Mouse (Mus musculus): ENCODE measurements around the gene P3h2. TPM values are rescaled to one million over a fixed set of nuclear protein-coding genes. Genes with fewer than 3 reads are reported as not detected.

The P3h2 gene
- total RNA-seq, 1 experiment from 2014 or later, result not detected

DNA sequence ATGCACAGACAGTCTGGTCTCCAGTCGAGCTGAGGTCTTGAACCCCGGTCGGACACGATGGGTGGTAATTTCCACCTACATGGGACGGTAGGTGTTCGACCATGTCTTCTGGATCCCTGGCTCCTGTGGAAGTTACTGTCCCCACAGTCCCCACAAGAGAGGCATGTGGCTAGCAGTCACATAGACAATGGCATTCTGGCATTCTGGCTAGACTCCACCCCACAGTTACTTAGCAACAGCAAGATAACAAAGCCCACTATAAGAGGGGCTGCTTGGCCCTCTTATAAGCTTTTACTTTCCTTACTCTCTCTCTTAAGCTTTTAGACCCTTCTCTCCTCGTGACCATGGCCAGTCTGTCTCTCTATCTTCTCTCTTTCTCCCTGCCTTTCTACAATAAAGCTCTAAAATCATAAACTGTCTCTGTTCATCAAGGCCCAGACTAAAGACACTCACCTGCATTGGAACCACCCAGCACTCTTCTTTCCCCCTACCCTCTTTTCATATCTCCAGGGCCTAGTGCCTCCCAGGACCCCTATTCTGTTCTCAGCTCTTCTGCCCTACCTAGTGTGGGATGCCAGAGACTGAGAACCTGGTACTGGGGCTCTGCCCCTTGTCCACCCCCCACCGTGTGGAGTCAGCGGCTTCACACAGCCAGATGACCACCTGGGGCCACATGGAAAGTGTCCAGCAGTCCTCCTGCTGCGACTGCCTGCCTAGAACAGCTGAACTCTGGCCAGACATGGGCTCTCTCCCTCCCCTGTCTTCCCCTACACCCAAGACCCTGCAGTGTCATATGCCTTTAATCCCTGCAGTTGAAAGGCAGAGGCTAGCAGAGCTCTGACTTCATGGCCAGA lies 28.1 kb downstream of the P3h2 start:
- ATAC-seq (ENCODE audit: extremely low read depth, insufficient number of reproducible peaks, low FRiP score, poor library complexity, severe bottlenecking), result no peak

DNA sequence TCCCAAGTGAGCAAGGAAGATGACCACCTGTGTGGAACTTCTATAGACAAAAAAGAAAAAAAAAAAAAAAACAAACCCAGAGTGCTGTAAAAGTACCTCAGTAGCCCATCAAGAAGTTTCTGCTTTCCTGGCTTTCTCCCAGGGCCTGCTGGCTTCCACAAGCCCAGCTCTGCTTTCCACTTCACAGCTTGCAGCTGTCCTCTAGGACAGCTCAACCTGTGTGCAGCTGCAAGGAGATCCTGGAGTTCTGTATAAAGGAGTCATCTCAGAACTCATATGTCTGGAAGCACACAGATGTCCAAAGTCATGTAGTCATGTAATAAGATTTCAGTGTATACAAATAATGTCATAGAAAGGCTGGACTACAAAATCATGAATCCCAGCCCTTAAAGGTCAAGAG lies 30.5 kb downstream of the P3h2 start:
- ATAC-seq (ENCODE audit: extremely low read depth, insufficient number of reproducible peaks, low FRiP score, poor library complexity, severe bottlenecking), result no peak

DNA sequence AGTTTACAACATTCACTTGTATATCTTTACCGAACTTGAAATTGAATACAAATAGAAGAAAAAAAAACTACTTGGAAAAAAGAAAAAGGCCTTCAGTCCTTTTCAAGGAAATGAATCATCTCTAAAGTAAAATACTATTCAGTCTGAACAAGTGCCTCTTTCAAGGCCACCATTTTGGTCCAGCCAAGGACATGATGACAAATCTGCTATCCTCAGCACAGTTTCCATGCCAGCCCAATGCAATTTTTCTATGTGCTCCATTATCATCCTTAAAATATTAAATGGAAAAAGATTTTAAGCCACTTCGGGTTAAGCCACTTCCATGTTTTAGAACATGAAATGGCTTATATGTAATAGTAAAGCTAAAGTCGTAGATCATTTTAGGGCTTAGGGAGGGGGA lies 35.2 kb downstream of the P3h2 start:
- ATAC-seq (ENCODE audit: extremely low read depth, insufficient number of reproducible peaks, low FRiP score, poor library complexity, severe bottlenecking), result no peak

DNA sequence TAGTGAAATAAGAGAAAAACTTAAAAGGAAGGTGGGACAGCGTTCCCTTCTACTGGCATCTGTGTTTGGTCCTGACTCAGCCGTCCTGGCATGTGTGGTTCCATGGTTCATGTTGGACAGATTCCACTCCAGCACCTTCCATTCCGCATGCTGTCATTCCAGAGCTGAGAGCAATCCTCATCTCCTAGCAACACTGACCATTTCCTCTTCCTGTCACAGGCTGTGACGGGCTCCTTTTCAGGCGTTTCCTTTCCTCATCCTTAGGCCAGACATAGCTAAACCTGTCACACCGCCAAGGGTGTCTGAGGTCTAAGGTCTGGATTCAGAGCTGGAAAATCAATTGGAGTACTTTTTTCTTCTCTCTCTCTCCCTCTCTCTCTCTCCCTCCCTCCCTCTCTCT lies 40.5 kb downstream of the P3h2 start:
- ATAC-seq (ENCODE audit: extremely low read depth, insufficient number of reproducible peaks, low FRiP score, poor library complexity, severe bottlenecking), result no peak

DNA sequence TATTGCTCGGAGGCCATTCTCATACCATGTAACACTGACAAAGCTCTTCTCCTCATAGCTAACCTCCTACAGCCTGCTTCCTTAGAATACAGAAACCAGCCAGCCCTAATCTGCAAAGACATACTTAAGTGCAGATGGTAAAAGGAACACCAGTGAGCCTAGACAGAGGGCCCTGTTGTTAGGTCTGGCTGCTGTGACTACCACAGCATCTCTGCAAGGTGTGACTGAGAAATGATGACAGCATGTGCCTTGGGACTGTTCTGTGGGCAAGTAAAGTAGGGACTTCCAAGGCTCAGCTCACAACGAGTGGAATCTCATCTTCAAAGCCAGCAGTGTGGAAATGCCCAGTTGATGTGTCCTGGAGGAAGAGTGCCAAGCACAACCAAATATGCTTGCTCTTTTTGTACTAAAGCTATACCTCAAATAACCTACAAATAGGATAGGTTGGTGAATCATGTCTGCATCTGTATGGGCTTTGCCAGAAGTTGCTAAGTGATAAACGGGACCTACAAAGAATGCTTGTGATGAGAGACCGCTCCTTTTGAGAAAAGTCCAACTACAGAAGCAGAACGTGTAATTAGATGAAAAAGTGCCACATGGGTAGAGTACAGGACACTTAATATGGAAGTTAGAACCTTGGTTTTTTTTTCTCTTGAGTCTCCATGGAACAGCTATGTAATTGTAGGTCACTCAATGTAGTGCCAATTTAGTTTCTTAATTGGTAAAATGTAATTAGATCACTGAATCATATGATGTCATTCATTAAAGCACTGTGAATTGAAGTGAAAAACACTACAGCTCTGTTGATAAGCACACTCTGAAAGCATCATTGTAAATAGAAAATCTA lies 45.1 kb downstream of the P3h2 start:
- ATAC-seq (ENCODE audit: extremely low read depth, insufficient number of reproducible peaks, low FRiP score, poor library complexity, severe bottlenecking), result no peak

DNA sequence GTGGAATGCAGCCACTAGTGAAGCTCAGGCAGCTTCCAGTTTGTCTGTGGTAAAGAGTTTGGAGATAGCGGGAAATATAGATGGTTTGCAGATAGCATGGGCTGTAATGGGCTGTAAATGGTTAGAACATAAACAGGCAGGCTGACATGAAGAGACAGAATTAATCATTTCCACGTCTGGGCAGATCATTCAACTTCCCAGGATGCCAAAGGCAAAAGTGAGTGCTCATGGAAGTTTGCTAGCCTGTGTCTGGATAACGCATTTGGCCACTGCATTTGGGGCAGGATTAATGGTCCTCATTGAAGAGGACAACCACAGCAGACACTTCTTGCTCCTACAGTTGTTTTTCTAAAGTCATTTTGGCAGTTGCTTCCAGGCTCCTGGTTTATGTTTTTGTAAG lies 52.0 kb downstream of the P3h2 start:
- no peak for ATAC-seq (ENCODE audit: extremely low read depth, insufficient number of reproducible peaks, low FRiP score, poor library complexity, severe bottlenecking)

DNA sequence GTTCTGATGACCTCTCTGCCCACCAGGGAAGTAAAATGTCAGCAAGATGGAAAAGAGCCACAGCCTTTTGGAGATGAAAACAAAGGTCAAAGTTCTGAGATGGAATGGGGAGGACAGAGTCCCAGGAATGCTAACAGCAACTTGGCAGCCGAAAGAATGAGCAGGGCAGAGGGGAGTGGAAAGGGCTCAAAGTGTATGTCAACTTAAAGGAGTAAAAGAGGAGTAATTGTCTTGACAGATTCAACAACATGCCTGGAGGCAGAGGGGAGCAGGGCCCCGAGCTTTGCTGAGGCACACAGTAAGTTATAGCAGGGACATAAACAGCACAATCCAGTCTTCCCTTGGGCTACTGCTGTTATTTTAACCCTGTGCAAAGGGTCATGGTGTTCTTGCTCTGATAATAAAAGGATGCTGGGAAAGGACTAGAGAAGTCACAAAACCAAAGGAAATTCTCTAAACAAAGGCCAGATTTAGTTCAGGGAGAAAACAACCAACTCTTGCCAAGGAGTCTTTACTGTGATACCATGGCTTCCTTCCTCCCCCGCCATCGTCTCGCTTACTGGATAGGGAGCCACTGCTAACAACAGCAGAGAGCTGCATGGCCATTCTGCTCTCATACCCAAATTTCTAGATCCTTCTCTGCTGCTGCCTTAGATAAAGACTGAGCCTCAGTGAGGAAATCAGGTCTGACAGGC lies 56.0 kb downstream of the P3h2 start:
- no peak for ATAC-seq (ENCODE audit: extremely low read depth, insufficient number of reproducible peaks, low FRiP score, poor library complexity, severe bottlenecking)

DNA sequence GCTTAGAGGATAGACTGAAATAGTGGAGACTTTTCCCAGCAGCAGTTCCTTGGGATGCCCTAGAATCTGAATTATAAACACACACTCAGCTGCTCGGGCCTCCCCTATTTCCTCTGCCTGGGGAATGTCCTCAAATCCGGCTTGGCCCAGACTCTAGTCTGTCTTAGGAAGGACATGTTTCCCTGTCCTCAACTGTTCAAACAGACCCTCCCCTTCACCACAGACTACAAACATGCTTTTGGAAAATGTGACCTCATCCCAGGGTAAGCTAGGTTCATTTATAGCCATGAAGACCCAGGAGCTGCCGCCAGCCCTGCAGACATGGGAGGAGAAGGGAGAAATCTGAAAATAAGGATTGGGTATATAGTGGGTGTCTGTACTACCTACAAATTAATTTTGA lies 57.7 kb downstream of the P3h2 start:
- ATAC-seq (ENCODE audit: extremely low read depth, insufficient number of reproducible peaks, low FRiP score, poor library complexity, severe bottlenecking), result no peak

DNA sequence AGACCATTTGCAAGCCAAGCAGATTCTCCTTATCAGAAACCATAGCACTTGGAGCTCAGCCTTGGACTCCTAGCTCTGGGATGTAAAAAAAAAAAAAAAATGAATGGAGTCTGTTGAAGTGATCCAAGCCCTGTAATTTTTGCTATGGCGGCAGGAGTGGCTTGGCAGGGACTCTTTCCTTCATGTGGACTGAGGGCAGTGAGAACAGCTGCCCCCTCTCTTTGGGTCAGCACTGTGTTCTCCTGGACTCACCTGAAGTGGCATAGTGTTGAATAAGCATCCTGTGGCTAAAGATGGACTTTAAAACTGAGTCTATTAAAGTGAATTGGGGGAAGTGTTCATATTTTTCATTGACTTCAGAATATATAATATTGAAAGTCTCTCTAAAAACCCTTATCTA lies 58.2 kb downstream of the P3h2 start:
- no peak for ATAC-seq (ENCODE audit: extremely low read depth, insufficient number of reproducible peaks, low FRiP score, poor library complexity, severe bottlenecking)

DNA sequence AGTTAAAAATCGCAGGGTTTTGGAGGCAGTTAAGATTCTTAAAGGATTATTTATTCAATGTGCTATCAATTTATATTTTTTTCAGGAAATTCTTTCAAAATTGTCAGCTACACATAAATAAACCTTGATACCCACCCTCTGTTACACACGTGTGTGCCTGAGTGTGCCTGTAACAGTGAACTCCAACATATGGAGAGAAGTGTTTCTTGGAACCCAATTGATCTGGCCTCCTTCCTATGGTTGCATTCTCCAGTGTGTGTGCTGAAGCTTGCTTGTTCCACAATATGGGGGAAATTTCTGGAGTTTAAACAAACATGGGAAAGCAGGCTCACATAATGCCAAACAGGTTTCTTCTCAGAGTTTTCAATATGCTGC lies 63.7 kb downstream of the P3h2 start:
- ATAC-seq (ENCODE audit: extremely low read depth, insufficient number of reproducible peaks, low FRiP score, poor library complexity, severe bottlenecking), result no peak

DNA sequence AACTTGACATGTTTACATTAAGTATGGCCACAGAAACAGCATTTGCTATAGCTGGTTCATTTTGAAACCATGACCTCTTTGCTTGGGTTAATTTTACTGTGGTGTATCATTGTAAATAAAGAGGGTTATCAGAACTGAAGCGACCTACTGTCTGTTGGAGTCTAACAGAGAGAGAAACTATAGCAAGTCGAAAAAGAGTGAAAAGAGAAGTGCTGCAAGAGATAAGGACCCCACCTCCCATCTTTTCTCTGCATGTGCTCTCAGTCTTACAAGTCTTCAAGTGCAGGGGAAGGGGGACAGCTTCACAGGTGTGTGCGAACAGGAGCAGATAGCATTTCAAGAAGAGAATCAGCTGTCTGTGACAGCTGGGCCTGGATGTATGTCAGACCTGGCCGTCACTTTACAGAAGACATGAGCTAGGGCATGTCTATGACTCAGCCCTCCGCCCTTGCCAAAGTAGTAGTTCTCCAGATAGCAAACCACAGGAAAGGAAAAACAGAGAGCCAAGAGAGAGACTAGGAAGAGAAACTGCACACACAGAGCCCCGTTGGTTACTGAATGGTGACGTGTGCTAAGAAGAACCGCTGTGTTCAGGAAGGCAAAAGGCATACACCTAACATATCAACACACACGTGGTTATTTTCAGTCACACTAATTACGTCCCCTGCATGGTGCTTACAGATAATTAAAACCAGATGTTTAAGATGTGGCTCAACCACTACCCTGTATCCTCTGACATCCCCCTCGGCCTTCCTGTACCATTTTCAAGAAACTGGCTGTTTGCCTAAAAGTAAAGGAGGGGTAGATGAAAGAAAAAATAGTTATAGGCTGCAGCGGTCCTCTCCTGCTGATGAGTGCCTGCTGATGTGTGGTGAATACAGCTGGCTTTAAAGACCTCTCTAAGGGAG lies 64.3 kb downstream of the P3h2 start:
- ATAC-seq (ENCODE audit: extremely low read depth, insufficient number of reproducible peaks, low FRiP score, poor library complexity, severe bottlenecking), result no peak

DNA sequence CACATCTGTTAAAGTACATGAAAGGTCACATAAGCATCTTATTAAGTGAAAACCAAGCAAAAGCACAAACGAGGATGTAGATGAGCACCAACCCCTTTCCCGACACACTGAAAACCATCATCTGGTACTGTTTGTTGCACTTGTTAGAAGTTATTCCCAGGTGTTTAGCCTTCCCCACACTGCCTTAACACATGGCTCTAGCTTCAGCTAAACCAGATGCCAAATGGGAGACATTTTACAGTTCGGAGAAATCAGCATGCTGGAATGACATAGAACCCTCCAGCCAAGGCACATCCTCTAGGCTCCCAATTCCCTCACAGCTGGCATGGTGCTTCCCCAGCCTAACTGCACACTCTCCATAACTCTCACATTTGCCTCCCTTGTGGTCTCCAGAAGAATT lies 66.3 kb downstream of the P3h2 start:
- no peak for ATAC-seq (ENCODE audit: extremely low read depth, insufficient number of reproducible peaks, low FRiP score, poor library complexity, severe bottlenecking)

DNA sequence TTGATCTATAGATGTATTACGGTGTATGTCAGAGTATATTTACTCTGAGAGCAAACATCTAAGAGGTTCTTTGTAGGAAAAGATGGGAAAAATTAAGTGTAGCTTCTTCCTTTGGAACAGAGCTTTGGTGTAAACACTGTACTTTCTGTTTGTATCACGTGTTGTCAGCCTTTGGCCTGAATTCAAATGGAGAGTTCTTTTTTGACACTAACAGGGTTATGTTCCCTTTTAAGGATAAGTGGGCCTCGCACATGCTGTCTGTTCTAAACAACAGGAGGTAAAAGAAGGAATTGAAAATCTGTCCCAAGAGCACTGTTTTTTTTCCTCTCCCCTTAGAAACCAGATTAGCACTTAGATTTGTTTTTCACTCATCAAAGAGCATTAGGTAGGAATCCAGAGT lies 70.1 kb downstream of the P3h2 start:
- no peak for ATAC-seq (ENCODE audit: extremely low read depth, insufficient number of reproducible peaks, low FRiP score, poor library complexity, severe bottlenecking)

DNA sequence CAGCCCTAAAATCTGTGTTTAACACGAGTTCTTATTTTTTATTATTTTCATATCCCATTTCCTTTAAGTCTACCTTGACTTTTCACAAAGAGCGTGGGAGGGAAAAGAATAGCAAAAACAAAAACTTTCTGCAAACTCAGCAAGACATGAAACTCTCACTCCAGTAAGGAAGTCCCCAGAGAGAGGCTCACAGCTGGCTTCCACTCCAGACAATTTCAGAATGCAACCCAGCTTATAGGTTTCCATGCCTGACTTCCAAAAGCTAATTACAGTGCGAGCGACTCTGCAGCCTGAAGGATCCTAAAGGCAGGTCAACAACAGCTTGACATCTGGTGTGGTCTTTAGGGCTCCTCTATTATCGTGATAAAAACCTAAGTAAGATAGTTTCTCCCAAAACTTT lies 70.5 kb downstream of the P3h2 start:
- ATAC-seq (ENCODE audit: extremely low read depth, insufficient number of reproducible peaks, low FRiP score, poor library complexity, severe bottlenecking), result no peak

DNA sequence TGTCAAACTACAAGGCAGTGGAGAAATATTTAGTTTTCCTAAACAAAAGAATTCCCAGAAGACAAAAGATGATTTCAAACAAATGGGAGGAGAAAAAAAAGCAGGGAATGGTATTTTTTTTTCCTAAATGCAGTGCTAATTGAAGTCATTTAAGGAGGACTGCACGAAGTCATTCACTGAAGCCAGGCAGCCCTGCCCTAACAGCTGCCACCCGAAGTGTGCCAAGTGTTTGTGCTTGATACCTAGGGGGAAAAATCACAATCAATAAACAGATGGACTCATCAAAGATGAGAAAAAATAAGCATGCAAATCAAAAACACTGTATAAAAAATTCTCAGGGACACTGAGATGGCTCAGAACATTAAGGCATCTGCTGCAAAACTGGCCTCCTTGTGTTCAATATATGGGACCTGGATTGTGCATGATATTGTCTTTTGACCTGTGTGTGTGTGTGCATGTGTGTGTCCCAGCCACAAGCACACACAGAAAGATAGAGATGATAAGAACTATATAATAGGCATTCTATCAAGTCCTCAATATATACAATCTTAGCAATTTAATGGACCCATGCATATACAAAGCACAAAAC lies 76.1 kb downstream of the P3h2 start:
- no peak for ATAC-seq (ENCODE audit: extremely low read depth, insufficient number of reproducible peaks, low FRiP score, poor library complexity, severe bottlenecking)

DNA sequence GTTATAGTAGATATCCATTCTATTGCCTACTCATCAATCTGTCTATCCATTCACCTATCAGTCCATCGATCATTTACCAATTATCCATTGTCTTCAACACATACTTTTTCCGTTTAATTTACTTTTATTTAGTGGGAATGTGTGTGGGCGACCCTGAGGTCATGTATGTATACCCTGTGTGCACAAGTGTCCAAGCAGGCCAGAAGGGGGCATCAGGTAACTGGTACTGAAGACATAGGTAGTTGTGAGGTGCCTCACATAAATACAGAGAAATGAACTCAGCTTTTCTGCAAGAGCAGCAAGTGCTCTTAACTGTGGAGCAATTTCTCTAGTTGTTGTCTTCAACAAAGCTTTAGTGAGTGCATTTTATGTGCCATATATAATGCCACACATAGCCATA lies 79.2 kb downstream of the P3h2 start:
- no peak for ATAC-seq (ENCODE audit: extremely low read depth, insufficient number of reproducible peaks, low FRiP score, poor library complexity, severe bottlenecking)

DNA sequence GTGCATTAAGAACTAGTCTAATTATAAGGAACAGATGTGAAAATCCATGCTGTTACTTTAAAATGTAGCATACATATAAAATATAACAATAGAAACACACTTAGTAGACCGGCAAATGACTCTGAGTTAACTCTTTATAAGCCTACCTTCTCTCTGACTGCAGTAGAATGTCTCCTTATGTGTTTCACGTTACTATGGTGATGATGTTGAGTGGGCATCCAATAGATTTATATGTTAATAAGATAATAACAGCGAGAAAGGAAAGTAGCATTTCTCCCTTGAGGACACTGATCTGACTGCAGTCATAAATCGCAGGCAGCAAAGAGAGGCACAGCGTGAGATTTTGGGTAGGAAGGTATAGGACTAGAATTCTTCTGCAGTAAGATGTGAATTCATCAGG lies 81.0 kb downstream of the P3h2 start:
- ATAC-seq (ENCODE audit: extremely low read depth, insufficient number of reproducible peaks, low FRiP score, poor library complexity, severe bottlenecking), result no peak

DNA sequence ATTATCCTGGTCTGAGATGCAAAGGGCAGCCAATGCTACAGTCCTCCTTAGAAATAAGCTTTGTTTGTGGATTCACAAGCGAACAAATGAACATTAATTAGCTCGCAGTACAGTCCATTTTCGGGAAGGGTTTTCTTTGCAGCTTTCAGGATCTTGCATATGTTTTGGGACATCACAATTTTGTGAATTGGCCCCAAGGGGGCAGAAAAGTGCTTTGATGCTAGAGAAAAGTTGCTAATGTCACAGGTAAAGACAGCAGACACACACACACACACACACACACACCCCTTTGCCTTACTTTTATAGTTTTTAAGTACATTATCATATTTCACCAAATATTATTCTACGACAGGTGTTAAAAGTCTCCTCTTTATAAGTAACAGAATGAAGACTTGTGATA lies 82.2 kb downstream of the P3h2 start:
- no peak for ATAC-seq (ENCODE audit: extremely low read depth, insufficient number of reproducible peaks, low FRiP score, poor library complexity, severe bottlenecking)

DNA sequence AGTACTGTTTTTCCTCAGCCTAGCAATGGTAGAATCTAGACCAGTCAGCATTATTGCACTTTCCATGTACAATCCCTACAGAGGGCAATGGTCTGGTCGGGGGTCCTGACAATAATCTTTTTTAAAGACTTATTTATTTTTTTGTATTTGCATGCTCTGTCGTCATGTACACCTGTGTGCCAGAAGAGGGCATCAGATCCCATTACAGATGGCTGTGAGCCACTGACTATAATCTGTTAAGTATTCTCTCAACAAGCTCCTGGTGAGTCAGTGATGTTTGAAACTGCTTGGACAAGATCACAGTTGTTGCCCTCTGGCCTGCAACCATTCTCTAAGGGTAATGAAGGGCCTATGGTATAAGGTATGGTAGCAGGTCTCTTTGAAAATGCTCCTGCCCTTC lies 83.8 kb downstream of the P3h2 start:
- ATAC-seq (ENCODE audit: extremely low read depth, insufficient number of reproducible peaks, low FRiP score, poor library complexity, severe bottlenecking), result no peak
